Mouse (Mus musculus): ENCODE measurements at regions not wholly inside any gene's neighbourhood (a gene's known extent, or its start where the extent isn't known, plus 50 kb on each side); places are given as distances from the start of the nearest gene placed in this dataset.

DNA sequence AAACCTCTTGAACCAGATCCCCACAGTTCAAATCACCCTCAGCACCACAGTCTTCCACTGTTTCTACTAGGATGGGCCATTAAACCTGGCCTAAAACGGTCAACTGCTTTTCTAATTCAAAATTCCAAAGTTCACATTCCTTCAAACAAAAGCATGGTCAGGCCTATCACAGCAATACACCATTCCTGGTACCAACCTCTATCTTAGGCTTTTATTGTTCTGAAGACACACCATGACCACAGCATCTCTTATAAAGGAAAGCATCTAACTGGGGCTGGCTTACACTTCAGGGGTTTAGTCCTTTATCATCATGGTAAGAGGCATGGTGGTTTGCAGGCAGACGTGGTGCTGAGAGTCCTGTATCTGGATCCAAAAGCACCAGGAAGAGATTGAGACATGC is 560.4 kb upstream of the Adam5 start:
- dilution Hi-C loops (cut with MboI; ENCODE audit: extremely low pct_ligation_motif_present, extremely low pct_unique_long_range_greater_than_20kb, low sequenced_read_pairs) = no loop called here
- no peak for TF ChIP-seq NRF1 (IDR thresholded peaks at IDR 0.05; ENCODE audit: low read depth, low read length)
- TF ChIP-seq EP300 (IDR thresholded peaks at IDR 0.05; ENCODE audit: low read length) = no peak
- no peak for TF ChIP-seq MAX (IDR thresholded peaks at IDR 0.05; ENCODE audit: low read length)
- no peak for TF ChIP-seq SMC3 (IDR thresholded peaks at IDR 0.05; ENCODE audit: low read depth, low read length)
- TF ChIP-seq RCOR1 (conservative IDR thresholded peaks at IDR 0.05; ENCODE audit: low read depth, low read length) = no peak
- TF ChIP-seq ZC3H11A (IDR thresholded peaks at IDR 0.05; ENCODE audit: low read depth, low read length) = no peak
- TF ChIP-seq MEF2A (IDR thresholded peaks at IDR 0.05; ENCODE audit: borderline replicate concordance, low read depth, low read length) = no peak
- TF ChIP-seq CHD2 (IDR thresholded peaks at IDR 0.05; ENCODE audit: low read length) = no peak
- Histone ChIP-seq H3K9me3 (replicated peaks; ENCODE audit: low read length) (peaks cover 3% of the 10 kb centered on the region), H3K4me2 (ENCODE audit: insufficient read depth, low read depth, poor library complexity, severe bottlenecking) (no peak overlapping the region), H3K27ac (ENCODE audit: insufficient read depth, low read depth) (no peak overlapping the region), H3K4me1 (ENCODE audit: control insufficient read depth in 1 of 2, insufficient read depth in 2 of 2) (0 out of 4 replicates have a peak, but pooled peaks cover 0 to 2% of the 10 kb centered on the region in 2 experiments), H3K4me3 (replicated peaks in 1 of 3; ENCODE audit: low read depth in 2 of 3, low read length in 2 of 3, poor library complexity in 1 of 3) (no peak overlapping the region), H3K36me3 (replicated peaks in 1 of 2; ENCODE audit: control insufficient read depth in 1 of 2, insufficient read depth in 1 of 2, low read length in 1 of 2) (no peaks in the 10 kb centered on the region), H3K9ac (ENCODE audit: insufficient read depth, low read depth) (no peak overlapping the region), H3K79me2 (replicated peaks; ENCODE audit: control insufficient read depth, extremely low read depth, insufficient read depth, poor library complexity, severe bottlenecking) (no peaks in the 10 kb centered on the region), H3K27me3 (replicated peaks) (no peaks in the 10 kb centered on the region)
- in situ Hi-C loops (cut with MboI; ENCODE audit: low pct_ligation_motif_present, low pct_unique_long_range_greater_than_20kb, low sequenced_read_pairs) = no loop called here
- DNase-seq (ENCODE audit: extremely low read depth) = no peak

DNA sequence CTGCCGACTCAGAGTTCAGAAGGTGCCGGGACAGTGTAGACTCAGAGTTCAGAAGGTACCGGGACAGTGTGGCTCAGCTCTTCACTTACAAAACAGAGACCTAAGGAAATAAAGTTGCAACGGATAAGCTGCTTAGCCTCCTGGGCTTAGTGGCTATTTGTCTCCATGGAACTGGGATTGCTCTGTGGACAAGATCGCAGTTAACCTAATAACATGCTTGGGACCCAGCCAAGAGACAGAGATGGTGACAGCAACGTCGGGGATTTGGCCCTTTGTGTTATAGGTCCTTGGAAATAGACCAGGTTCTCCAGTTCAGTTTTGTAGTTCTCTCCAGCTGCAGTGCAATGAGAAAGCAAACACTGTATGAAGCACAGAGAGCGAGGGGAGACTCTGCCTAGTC is 549.1 kb upstream of the Adam5 start:
- no peaks in the 10 kb centered on the region for H3K27me3 ChIP-seq (replicated peaks)
- H3K27ac ChIP-seq (ENCODE audit: insufficient read depth, low read depth) = no peak overlapping the region
- no peak overlapping the region for H3K9ac ChIP-seq (ENCODE audit: insufficient read depth, low read depth)
- H3K36me3 ChIP-seq (replicated peaks in 1 of 2; ENCODE audit: control insufficient read depth in 1 of 2, insufficient read depth in 1 of 2, low read length in 1 of 2) = no peaks in the 10 kb centered on the region
- in situ Hi-C loops (cut with MboI; ENCODE audit: low pct_ligation_motif_present, low pct_unique_long_range_greater_than_20kb, low sequenced_read_pairs) = no loop called here
- H3K79me2 ChIP-seq (replicated peaks; ENCODE audit: control insufficient read depth, extremely low read depth, insufficient read depth, poor library complexity, severe bottlenecking) = no peaks in the 10 kb centered on the region
- no peak overlapping the region for H3K4me2 ChIP-seq (ENCODE audit: insufficient read depth, low read depth, poor library complexity, severe bottlenecking)
- no peak for DNase-seq (ENCODE audit: extremely low read depth)
- H3K9me3 ChIP-seq (replicated peaks; ENCODE audit: low read length) = no peaks in the 10 kb centered on the region
- TF ChIP-seq EP300 (IDR thresholded peaks at IDR 0.05; ENCODE audit: low read length) (no peak), CHD1 (IDR thresholded peaks at IDR 0.05; ENCODE audit: low read depth, low read length) (no peak), NELFE (IDR thresholded peaks at IDR 0.05; ENCODE audit: low read depth, low read length) (no peak), USF1 (IDR thresholded peaks at IDR 0.05; ENCODE audit: low read depth, low read length) (no peak), USF2 (conservative IDR thresholded peaks at IDR 0.05; ENCODE audit: low read depth, low read length) (no peak), CTCF (conservative IDR thresholded peaks at IDR 0.05 in 1 of 2, IDR thresholded peaks at IDR 0.05 in 1 of 2; ENCODE audit: low read depth in 2 of 2, low read length in 2 of 2) (no peak), KAT2A (IDR thresholded peaks at IDR 0.05; ENCODE audit: insufficient replicate concordance, low read length) (no peak), HCFC1 (IDR thresholded peaks at IDR 0.05; ENCODE audit: low read depth, low read length) (no peak), SMC3 (IDR thresholded peaks at IDR 0.05; ENCODE audit: low read depth, low read length) (no peak), JUND (conservative IDR thresholded peaks at IDR 0.05; ENCODE audit: low read depth, low read length) (no peak)
- no peak overlapping the region for H3K4me3 ChIP-seq (replicated peaks in 1 of 3; ENCODE audit: low read depth in 2 of 3, low read length in 2 of 3, poor library complexity in 1 of 3)
- H3K4me1 ChIP-seq (ENCODE audit: control insufficient read depth in 1 of 2, insufficient read depth in 2 of 2) = no peaks in the 10 kb centered on the region
- dilution Hi-C loops (cut with MboI; ENCODE audit: extremely low pct_ligation_motif_present, extremely low pct_unique_long_range_greater_than_20kb, low sequenced_read_pairs) = no loop called here
